20 mouse cellular contexts compared by ENCODE assay signal in genomic region chr10:117840431-117840995, GRCm38 (mm10). TPM values are rescaled to one million over a fixed set of nuclear protein-coding genes. Genes with fewer than 3 reads are reported as not detected.
DNase-seq lines count a peak whose midpoint lies in the region; ATAC-seq and TF ChIP-seq lines count a peak whose summit lies in the region.
"Had no signal": no experiment of that assay in that cellular context is flagged by ENCODE, and none has a peak within 500 bp of the region (broad histone marks: within the 10 kb centered on the region; RNA-seq: fewer than 3 reads in every experiment).

No protein-coding gene starts in this region.

- no peak for TF ChIP-seq POLR2A in spleen, adult 2 months (IDR thresholded peaks at IDR 0.05; ENCODE audit: low read depth, low read length)

- H3K4me3 ChIP-seq in spleen, adult 2 months (ENCODE audit: extremely low read depth, insufficient read depth, insufficient read length), result peak overlapping the region; percentile 22; the same call in 1 of the 2 replicates
- no peak overlapping the region for H3K4me3 ChIP-seq in macrophage (ENCODE audit: inconsistent target)
- no peak overlapping the region for H3K4me3 ChIP-seq in forebrain, postnatal 0 days (ENCODE audit: low read depth, low read length)
- H3K4me3 ChIP-seq: embryonic facial prominence, embryonic 13.5 days; heart, embryonic 12.5 days; hindbrain, embryonic 13.5 days; midbrain, embryonic 10.5 days; neural tube, embryonic 12.5 days had no signal

- no peak for DNase-seq in spleen, adult 2 months (ENCODE audit: low read depth in 1 of 2, low spot score in 2 of 2)
- DNase-seq in spleen, adult 12 weeks (ENCODE audit: low spot score), result no peak
- DNase-seq in Muller cell, postnatal 12 days (ENCODE audit: inconsistent ontology term), result no peak
- DNase-seq in forebrain, postnatal 0 days, result no peak
- DNase-seq: cerebellum, adult 9-11 months; heart, postnatal 14 days; kidney, postnatal 36 days; lung, postnatal 10 days; right cerebral cortex, postnatal 4 days; thymus, postnatal 14 days had no signal

- H3K27ac ChIP-seq in spleen, adult 2 months (ENCODE audit: insufficient read depth, low read length), result peak overlapping the region; percentile 39; the same call in 1 of the 2 replicates
- H3K27ac ChIP-seq in macrophage, result peak overlapping the region; percentile 38
- H3K27ac ChIP-seq in forebrain, postnatal 0 days (ENCODE audit: low read depth, low read length), result no peak overlapping the region
- H3K27ac ChIP-seq: embryonic facial prominence, embryonic 13.5 days; hindbrain, embryonic 13.5 days; midbrain, embryonic 10.5 days; neural tube, embryonic 12.5 days had no signal

- H3K4me1 ChIP-seq in spleen, adult 2 months (ENCODE audit: control insufficient read depth, insufficient read depth, insufficient read length), result peaks cover 21% of the 10 kb centered on the region; the same call in 1 of the 2 replicates
- H3K4me1 ChIP-seq in forebrain, postnatal 0 days (ENCODE audit: insufficient read depth), result peaks cover 3% of the 10 kb centered on the region; the same call in 1 of the 2 replicates

- H3K27me3 ChIP-seq in spleen, adult 2 months (ENCODE audit: control insufficient read depth, insufficient read depth, low read length), result no peaks in the 10 kb centered on the region
- no peaks in the 10 kb centered on the region for H3K27me3 ChIP-seq in forebrain, postnatal 0 days (ENCODE audit: insufficient read depth, low read length)
- H3K27me3 ChIP-seq: embryonic facial prominence, embryonic 13.5 days; heart, embryonic 12.5 days; hindbrain, embryonic 13.5 days; neural tube, embryonic 12.5 days had no signal

- no peak overlapping the region for H3K9ac ChIP-seq in forebrain, postnatal 0 days
- H3K9ac ChIP-seq: embryonic facial prominence, embryonic 13.5 days; heart, embryonic 12.5 days; hindbrain, embryonic 13.5 days; neural tube, embryonic 12.5 days had no signal

- peak; percentile 15; the same call in 1 of the 2 replicates for ATAC-seq in common myeloid progenitor, adult 5-6 weeks (replicated peaks; ENCODE audit: low read depth, poor library complexity, severe bottlenecking)
- no peak for ATAC-seq in erythroid progenitor cell, adult 5-6 weeks (replicated peaks; ENCODE audit: low FRiP score, poor library complexity, severe bottlenecking)
- no peak for ATAC-seq in forebrain, postnatal 0 days
- ATAC-seq: forebrain, embryonic 16.5 days had no signal

- H3K79me2 ChIP-seq in macrophage (ENCODE audit: inconsistent target), result peaks cover 94% of the 10 kb centered on the region

- H3K9me3 ChIP-seq in forebrain, postnatal 0 days (ENCODE audit: low read length), result no peaks in the 10 kb centered on the region
- H3K9me3 ChIP-seq: embryonic facial prominence, embryonic 13.5 days; G1E; hindbrain, embryonic 13.5 days; midbrain, embryonic 10.5 days; neural tube, embryonic 12.5 days had no signal

- 31% methylated on average over 5 of the region's 5 CpGs for WGBS in spleen, adult 2 months
- 33% methylated on average over 5 of the region's 5 CpGs for WGBS in macrophage (ENCODE audit: missing documents)
- 92% methylated on average over 5 of the region's 5 CpGs for WGBS in forebrain, postnatal 0 days

- no peaks in the 10 kb centered on the region for H3K36me3 ChIP-seq in spleen, adult 2 months (ENCODE audit: control insufficient read depth, insufficient read depth, low read length)
- H3K36me3 ChIP-seq in macrophage (ENCODE audit: inconsistent target), result no peaks in the 10 kb centered on the region
- H3K36me3 ChIP-seq in forebrain, postnatal 0 days (ENCODE audit: insufficient read depth), result no peaks in the 10 kb centered on the region
- H3K36me3 ChIP-seq: embryonic facial prominence, embryonic 13.5 days; heart, embryonic 12.5 days; hindbrain, embryonic 13.5 days; neural tube, embryonic 12.5 days had no signal

- H3K4me2 ChIP-seq in forebrain, postnatal 0 days (ENCODE audit: low read depth), result no peak overlapping the region
- H3K4me2 ChIP-seq: embryonic facial prominence, embryonic 13.5 days; heart, embryonic 12.5 days; hindbrain, embryonic 13.5 days; neural tube, embryonic 12.5 days had no signal

- TF ChIP-seq CTCF in spleen, adult 2 months (IDR thresholded peaks at IDR 0.05; ENCODE audit: extremely low read depth, insufficient read depth, insufficient read length, insufficient replicate concordance), result no peak
- no peak for TF ChIP-seq CTCF in forebrain, postnatal 0 days (IDR thresholded peaks at IDR 0.05; ENCODE audit: low read depth)

RNA-seq across cellular contexts. Expression of gene Rap1b, which starts 5.3 kb away (rescaled TPM):
- 50.1 and 58.6 TPM in 2 replicates for polyA plus RNA-seq in spleen, adult 2 months (2012; rRNA removed)
- total RNA-seq in common myeloid progenitor, adult 5-6 weeks (2017), result 152 and 155 TPM in 2 replicates
- 100 to 1,000 TPM in 25 of 26 experiments, 10 to 100 TPM in 1; 70.7 to 351 (median 212) TPM for total RNA-seq in macrophage (2018; cell fraction: chromatin; rRNA removed)
- total RNA-seq in macrophage (2018; cell fraction: cytosol; rRNA removed), result 100 to 1,000 TPM; 377 to 760 (median 592) TPM
- total RNA-seq in macrophage (2018; cell fraction: nucleus; rRNA removed), result 100 to 1,000 TPM; 221 to 711 (median 424) TPM
- polyA plus RNA-seq in macrophage (2018), result 389 to 490 TPM (median 469 TPM) in 3 replicates
- total RNA-seq in erythroid progenitor cell, adult 5-6 weeks (2015; ENCODE audit: low replicate concordance), result 90.1 and 114 TPM in 2 replicates
- total RNA-seq in erythroid progenitor cell, adult 5-6 weeks (2017; ENCODE audit: low replicate concordance), result 27.2 and 35.2 TPM in 2 replicates
- total RNA-seq in forebrain, postnatal 0 days (2014; rRNA removed), result 65.2 and 66.3 TPM in 2 replicates
- 126 and 148 TPM in 2 replicates for polyA plus RNA-seq in forebrain, postnatal 0 days (2015; fragmentation: Nextera tagmentation; extraction: Ambion mirVana)

RNA-seq across cellular contexts. Expression of gene Nup107, which starts 48.0 kb away (rescaled TPM):
- polyA plus RNA-seq in spleen, adult 2 months (2012; rRNA removed), result 5.8 and 6.0 TPM in 2 replicates
- 126 and 151 TPM in 2 replicates for total RNA-seq in common myeloid progenitor, adult 5-6 weeks (2017)
- total RNA-seq in macrophage (2018; cell fraction: chromatin; rRNA removed), result 10 to 100 TPM in 17 of 26 experiments, 1 to 10 TPM in 9; 4.5 to 32.4 (median 15.9) TPM
- total RNA-seq in macrophage (2018; cell fraction: cytosol; rRNA removed), result 10 to 100 TPM in 1 of 26 experiments, 1 to 10 TPM in 25; 2.7 to 10.6 (median 6.8) TPM
- 10 to 100 TPM in 9 of 26 experiments, 1 to 10 TPM in 17; 3.0 to 32.6 (median 9.2) TPM for total RNA-seq in macrophage (2018; cell fraction: nucleus; rRNA removed)
- 8.0 to 24.8 TPM (median 17.9 TPM) in 3 replicates for polyA plus RNA-seq in macrophage (2018)
- 73.5 and 76.7 TPM in 2 replicates for total RNA-seq in erythroid progenitor cell, adult 5-6 weeks (2015; ENCODE audit: low replicate concordance)
- 45.6 and 89.7 TPM in 2 replicates for total RNA-seq in erythroid progenitor cell, adult 5-6 weeks (2017; ENCODE audit: low replicate concordance)
- 28.0 and 38.8 TPM in 2 replicates for total RNA-seq in forebrain, postnatal 0 days (2014; rRNA removed)
- polyA plus RNA-seq in forebrain, postnatal 0 days (2015; fragmentation: Nextera tagmentation; extraction: Ambion mirVana), result 22.0 and 27.1 TPM in 2 replicates
